Mouse (Mus musculus) liver, postnatal 0 days (tissue): ENCODE data around the gene Foxn1.

ENCODE experiments used
- CTCF ChIP-seq: sonication (generic); IDR thresholded peaks from 2 replicates; pipeline ENCODE4 v1.5.1; 2016; ENCODE audit warnings: antibody characterized with exemption, low read depth
- EP300 ChIP-seq: IDR thresholded peaks from 2 replicates; pipeline ENCODE4 v1.6.1; 2016; ENCODE audit warnings: antibody characterized with exemption, low read depth, mild to moderate bottlenecking

- no peak for TF ChIP-seq CTCF
- TF ChIP-seq EP300, result no peak
Measured at GRCm38 (mm10) chr11:78401469-78401868, 15.1 kb upstream of the Foxn1 start.
